Mouse (Mus musculus) kidney, adult 11 months (tissue): ENCODE data around the gene Tmem165.

Experiments
- DNase-seq: peaks from one replicate; pipeline ENCODE4 v3.0.0; 2022

Tmem165 gene

DNA sequence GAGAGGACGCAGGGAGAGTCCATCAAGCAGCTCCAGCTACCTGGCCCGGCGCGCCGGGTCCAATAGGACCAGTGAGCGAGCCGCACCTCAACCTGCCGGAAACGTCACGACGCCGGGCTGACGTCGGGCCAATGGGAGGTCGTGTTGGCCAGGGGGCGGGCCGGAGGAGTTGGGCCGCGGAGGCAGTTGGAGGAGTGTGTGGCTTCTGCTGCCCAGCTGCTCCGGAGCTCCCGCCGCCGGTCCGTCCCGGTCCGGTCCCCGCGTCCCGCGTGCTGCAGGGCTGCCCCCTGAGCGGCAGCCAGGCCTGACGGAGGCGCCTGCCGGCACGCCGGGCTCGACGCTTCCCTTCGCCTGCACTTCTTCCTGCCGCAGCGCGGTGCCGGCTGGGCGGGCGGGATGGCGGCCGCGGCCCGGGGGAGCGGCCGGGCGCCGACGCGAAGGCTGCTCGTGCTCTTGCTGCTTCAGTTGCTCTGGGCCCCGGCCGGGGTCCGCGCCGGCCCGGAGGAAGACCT lies at the start of gene Tmem165:
TSS of gene Tmem165 (plus strand) at position 131 of the 512 bp plus-strand sequence.
- peak; percentile 93 for DNase-seq

DNA sequence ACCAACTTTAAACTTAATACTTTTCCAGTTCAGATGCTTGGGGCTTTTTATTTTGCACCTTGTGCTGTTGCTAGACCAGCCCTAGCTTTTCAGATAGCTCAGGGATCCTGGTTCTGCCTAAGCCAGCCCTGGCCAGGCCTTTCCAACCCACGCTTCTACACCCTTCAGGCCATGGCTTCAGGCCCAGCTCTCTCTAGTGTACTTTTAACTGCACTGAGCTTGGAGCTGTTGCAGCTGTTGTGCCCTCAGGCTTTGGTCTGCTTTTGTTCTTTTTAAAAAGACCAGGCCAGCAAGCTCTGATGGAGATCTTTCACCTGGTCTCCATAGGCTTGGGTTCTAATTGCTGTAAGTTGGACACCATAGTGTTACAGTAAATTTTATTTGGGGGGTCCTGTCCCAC lies 48.0 kb upstream of the Tmem165 start:
- DNase-seq: no peak

DNA sequence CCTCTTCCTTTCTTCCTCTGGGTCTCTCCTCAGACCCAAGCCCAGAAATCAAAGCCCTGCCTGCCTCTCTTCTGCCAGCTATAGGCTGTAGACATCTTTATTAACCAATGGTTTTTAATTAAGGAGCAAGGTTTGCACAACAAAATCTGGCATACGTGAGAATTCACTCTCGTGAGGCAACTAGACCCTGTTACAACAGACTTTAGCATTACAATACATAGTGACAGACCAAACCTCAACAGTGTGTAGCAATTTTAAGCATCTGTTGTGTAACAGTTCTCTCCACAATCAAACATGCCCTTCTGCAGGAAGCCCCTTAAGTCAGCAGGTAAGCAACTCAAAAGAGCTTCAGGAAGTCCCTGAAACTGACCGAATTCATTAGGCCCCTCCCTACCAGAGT lies 47.4 kb upstream of the Tmem165 start:
- no peak for DNase-seq

DNA sequence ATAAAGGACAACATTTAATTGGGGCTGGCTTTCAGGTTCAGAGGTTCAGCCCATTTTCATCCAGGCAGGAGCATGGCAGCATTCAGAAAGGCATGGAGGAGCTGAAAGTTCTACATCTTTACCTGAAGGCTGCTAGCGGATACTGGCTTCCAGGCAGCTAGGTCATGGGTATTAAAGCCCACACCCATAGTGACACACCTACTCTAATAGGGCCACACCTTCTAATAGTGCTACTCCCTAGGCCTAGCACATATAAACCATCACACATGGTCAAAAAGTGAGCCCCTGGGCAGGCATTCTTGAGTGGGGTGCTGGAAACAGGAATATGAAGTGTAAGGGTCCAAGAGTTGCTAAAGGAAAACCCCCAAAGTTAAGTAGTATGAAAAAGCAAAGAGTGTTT lies 46.1 kb upstream of the Tmem165 start:
- DNase-seq: no peak

DNA sequence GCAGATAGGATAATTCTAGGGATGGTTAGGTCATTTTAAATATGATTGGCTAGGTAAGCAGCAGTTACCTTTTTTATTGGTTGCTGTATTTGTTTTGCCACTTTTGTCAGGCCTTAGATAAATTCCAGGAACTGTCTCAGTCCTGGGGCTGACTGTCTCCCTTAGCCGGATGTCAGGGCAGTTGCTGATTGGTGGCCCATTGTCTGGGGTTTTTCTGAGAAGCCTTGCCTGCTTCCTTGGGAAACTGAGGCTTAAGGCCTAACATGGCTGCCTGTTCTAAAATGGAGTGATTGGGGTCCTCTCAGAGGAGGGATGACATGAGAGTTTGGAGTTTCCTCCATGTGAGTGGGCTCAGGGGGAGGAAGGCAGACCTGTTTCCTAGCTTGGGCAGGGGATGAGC lies 45.6 kb upstream of the Tmem165 start:
- DNase-seq: no peak

DNA sequence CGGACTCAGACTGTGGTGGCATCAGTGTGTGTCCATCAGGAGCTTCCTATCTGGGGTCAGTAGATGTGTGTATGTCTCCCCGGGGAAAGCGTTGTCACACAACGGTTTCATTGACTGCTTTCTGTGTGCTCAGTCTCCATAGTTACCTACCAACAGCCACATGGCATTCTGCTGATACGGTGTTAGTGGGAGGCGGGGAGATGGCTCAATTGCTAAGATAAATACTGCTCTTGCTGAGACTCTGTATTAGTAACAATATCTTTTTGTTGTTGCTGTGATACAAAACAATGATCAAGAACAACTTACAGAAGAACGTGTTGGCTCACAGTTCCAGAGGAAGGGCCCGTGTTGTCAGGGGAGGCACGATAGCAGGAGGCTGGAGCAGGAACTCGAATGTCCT lies 45.2 kb upstream of the Tmem165 start:
- no peak for DNase-seq

DNA sequence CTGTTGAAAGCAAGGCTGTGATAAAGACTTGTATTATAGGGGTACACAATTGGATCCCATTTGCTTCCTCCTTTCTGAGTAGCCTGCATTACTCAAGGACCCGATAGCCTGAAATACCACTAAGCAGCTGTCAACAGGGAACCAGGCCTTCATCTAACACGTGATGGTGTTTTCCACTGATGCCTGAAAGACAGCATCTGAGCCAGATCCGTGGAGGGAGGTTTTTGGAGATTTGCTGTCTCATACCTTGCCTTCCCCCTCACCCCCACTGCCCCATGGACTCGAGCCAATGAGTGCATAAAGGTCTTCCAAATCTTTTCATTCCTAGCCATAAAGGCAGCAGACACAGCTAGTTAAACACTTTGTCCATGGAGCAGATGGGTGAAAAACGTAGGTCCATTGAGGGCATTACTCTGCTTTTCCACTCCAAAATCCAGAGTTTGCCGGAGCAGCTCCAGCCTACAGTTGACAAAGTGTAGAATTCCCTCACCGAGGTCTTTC lies 44.5 kb upstream of the Tmem165 start:
- DNase-seq: no peak

DNA sequence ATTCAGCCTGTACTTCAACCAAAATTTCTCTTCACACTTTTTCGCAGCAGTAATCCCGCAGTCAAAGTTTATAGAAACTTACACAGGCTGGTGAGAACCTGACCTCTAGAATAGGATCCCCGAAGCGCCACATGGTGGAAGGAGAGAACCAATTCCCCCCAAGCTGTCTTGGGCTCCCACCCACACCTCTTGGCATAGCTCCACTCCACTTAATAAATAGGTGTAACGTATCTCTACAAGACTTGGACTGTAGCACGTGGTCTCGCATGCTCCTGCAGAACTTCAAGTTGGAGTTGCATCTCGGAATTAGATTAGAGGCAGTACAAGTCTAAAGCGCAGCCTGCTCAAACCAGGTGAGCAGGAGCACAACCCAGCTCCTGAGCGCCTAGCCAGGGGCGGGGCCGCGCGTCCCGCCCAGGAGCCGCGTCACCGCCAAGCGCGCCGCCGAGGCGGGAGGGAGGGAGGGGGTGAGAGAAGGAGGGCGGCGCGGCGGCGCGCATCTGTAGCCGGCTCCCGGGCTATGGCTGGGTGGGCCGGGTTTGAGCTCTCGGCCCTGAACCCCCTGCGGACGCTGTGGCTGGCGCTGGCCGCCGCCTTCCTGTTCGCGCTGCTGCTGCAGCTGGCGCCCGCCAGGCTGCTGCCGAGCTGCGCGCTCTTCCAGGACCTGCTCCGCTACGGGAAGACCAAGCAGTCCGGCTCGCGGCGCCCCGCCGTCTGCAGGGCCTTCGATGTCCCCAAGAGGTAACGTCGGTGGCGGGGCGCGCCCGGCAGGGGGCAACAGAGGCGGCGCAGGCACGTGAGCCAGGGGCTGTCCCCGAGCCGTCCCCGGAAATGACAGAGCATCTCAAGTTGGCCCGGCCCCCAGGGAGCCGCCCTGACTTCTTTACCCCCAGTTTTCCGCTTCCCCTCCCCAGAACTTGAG lies 43.6 kb upstream of the Tmem165 start, which contains the start of gene Srd5a3:
TSS of gene Srd5a3 (plus strand) at position 464 of the 922 bp plus-strand sequence.
- DNase-seq: peak; percentile 96

DNA sequence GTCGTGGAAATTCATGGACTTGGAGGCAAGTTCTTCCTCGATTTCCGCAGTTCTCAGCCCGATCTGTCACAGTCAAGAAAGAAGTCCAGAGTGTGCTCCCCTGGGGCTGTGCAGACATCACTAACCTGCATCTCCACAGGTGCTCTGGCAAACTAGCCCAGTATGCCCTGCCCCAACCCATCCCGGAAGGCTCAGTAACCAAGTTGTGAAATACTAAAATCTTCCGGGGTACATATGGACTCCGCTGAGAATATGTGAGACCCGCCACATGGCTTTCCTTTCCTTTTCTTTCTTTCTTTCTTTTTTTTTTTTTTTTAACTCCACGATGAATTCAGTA lies 43.0 kb upstream of the Tmem165 start:
- DNase-seq: no peak

DNA sequence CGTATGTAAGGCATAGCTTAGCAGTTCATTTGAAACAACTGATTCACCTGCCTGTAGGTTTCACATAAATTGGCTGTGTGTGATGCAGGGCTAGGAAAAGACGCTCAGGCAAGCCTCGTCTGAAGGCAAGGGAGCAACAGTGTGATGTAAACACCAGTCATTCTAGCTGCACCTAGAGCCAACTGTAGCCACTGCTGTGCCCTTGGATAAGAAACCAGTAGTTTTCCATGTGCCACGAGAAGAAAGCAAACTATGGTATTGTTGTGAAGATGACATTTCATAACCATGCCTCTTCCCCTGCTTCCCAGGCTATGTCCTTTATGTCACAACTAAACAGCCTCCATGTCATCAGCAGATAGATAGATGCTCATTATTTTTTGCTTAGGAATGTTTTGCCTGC lies 40.3 kb upstream of the Tmem165 start:
- DNase-seq: no peak

DNA sequence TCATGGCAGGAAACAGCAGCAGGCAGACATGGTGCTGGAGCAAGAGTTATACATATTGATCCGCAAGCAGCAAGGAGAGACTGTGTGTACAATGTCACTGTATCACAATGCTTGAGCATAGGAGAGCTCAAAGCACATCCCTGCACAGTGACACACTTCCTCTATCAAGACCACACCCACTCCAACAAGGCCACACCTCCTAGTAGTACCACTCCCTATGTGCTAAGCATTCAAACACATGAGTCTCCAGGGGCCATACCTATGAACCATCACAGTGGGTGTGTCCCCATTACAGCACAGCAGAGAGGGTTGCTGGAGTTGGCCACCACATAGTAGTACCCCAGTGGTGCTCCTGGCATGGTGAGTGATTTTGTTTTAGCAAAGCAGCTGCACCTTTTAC lies 37.3 kb upstream of the Tmem165 start:
- DNase-seq: no peak

DNA sequence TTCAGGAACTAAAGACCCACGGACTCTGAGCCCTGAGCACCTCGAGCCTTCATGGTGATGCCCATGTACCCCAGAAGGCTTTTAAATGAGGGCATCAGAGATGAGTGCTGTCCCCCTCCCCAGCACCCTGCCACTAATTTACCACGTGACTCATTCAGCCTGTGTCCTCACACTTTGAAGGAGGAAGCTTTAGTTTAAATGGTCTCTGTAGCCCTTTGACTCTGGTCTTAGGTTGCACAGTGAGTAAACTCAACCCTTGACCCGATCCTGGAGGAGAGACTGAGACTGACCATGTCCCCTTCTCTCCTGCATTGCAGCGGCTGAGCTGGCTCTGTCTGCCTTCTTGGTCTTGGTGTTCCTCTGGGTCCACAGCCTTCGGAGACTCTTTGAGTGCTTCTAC lies 34.2 kb upstream of the Tmem165 start:
- DNase-seq: no peak

DNA sequence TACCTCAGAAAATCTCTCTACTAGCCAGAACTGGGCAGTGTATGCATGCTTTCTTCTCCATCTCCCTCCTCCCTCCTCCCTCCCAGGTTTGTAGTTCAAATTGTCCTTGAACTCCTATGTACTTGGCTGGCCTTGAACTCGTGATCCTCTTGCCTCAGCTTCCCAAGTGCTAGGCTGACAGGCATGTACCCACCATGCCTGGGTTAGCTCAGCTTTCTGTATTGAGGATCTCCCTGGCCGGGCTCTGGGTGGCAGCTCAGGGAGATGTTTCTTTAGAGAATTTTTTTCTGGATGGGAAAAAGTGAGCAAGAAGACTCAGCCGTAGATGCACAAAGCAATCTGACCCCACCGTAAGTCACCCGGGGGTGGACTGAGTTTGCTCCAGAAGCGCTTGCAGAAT lies 30.7 kb upstream of the Tmem165 start:
- no peak for DNase-seq

DNA sequence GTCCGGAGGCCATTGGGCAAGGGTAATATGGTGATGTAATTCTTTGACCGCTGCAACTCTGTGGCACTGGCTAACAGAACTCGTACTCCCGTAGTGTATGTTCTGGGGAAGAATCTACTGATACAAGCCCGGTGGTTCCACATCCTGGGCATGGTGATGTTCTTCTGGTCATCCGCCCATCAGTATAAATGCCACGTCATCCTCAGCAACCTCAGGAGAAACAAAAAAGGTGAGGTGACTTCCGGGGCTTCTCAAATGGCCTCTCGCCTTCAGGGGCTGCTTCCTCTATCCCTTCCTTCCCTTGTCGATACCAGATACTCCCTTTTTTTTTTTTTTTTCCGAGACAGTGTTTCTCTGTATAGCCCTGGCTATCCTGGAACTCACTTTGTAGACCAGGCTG lies 30.2 kb upstream of the Tmem165 start:
- DNase-seq: no peak

DNA sequence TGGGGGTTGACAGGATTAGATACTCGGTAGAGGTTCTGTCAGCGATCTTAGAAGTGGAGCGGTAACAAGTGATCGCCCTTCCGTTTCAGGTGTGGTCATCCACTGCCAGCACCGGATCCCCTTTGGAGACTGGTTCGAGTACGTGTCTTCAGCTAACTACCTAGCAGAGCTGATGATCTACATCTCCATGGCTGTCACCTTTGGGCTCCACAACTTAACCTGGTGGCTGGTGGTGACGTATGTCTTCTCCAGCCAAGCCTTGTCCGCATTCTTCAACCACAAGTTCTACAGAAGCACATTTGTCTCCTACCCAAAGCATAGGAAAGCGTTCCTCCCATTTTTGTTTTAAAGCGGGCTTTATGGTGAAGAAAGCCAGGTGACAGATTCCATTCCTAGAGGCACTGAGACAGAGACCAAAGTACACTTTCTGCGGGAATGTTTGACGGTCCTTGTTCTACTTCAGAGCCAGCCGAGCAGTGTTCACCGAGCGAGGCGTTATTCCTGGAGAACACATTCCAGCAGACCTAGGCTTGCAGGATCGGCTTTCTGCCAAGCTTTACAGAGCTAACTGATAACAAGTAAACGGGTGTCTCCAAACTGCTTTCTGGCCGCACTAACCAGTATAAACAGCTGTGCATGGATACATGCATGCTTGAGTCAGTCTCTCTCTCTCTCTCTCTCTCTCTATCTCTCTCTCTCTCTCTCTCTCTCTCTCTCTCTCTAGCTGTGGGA lies 29.1 kb upstream of the Tmem165 start:
- DNase-seq: peak; percentile 11

DNA sequence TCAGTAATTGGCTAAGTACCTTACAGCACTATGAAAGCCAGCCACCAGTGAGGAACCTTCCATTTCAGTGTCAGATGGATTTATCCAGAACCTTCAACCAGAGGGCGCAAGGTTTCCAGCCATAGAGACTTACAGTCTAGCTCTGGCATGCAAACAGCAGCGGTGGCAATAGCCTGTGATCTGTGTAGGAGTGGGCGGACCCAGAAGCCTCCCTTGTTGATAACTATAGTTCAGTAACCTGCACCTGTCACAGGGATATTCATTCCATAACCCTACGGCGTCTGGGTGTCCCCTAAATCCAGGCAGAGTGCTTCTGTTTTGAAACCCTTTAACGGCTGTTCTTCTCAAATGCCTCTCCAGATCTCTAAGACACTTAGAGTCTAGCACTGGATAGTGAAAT lies 24.1 kb upstream of the Tmem165 start:
- no peak for DNase-seq

DNA sequence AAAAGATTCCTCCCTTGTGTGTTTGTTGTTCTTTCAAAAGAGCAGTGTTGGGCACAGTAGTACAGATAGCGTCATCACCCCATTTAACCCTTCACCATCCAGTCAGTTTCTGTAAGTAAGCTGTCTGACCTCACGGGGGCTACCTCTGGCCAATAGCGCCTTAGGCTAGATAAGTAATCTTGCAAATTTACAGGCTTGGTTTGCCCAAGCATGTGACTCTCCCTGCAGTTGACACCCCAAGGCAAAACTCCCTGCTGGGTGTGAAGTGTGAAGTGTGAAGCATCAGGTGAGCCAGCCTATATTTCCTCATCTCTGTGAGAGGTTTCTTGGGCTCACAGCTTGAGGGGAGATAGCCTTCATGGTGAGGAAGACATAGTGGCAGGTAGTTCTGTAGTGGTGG lies 23.6 kb upstream of the Tmem165 start:
- no peak for DNase-seq

DNA sequence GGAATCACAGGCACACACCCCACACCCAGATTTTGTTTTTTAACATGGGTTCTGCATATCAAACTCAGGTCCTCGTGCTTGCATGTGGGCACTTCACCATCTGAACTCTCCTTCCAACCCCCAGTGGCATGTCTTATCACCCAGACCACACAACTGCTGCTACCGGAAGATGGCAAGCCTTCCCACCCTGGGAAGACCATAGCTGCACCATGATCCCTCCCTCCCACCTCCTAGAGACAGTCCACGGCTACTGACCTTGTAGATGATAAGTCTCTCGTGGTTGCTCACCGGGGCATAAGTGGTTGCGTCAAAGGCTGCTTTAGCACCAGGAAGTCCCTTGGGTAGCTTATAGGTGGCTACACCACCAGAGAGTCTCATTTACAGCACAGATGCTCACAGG lies 22.2 kb upstream of the Tmem165 start:
- DNase-seq: no peak

DNA sequence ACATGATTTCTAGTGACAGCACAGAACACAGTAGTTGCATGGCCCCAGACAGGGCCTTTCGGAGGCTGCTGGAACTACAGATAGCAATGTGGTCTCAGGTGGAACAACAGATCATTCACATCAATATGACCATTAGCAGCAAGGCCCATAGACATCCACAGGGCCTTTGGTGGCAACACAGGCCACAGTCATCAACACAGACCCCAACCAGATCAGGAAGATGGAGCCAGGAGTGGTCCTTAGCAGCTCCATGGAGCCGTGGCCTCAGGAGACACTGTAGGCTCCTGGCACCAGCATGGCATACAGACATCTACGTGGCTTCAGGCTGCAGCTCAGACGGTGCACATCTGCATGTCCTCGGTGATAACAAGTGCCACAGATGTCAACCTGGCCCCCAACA lies 20.8 kb upstream of the Tmem165 start:
- DNase-seq: no peak

DNA sequence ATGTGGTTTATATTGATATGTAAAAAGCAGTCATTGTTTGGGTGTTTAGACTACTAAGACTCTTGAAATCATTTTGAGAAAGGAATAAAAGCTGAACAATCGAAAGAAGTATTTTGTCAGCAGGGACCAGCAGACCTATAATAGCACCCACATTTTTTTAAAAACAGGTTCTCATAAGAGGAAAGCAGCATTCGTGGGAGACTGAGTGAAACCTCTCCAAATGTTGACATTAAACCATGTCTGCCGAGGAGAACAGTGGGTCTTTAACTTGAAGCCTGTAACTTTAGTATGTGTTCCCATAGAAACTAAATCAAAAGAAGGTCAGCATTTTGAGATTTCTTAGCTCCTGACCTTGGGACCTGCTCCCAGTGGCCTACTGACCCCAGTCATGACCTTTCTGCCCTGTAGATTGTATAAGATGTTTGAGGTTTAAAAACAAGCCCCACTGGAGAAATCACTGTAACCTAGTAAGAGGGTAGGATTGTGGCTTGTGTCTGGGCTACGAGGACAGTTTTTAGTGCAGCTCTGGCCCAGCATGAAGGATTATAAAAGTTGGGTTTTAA lies 19.8 kb upstream of the Tmem165 start:
- no peak for DNase-seq

DNA sequence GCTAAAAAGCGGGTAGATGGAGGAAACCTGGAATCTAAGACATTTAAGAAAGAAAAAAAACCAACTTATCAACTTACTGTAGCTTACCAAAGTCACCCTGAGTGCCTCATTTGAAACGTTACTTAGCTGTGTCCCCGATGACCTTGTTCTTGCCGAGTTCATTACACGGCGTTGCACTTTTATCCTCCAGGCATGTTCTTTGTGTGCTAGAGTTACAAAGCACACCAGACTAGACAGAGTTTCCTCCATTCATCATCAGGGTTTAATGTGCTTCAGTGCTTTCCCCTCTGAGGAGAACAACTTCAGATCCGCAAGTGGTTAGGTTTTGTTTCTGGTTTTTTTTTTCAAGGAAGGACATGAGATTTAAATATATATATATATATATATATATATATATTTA lies 18.9 kb upstream of the Tmem165 start:
- no peak for DNase-seq

DNA sequence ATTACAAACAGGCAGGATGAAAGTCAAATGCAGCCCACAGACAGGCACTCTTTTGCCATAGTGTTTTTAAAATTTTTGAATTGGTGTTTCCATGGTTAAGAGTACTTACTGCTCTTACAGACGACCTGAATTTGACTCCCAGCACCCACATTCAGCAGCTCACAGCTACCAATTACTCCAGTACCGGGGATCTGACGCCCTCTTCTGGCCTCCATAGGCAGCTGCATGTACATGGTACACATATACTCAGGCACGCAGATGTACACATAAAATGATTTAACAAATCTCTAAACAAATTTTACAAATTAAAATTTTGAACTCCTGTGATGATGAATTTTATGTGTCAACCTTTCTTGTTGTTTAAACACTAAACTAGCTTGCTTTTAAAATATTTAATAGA lies 13.2 kb upstream of the Tmem165 start:
- DNase-seq: no peak

DNA sequence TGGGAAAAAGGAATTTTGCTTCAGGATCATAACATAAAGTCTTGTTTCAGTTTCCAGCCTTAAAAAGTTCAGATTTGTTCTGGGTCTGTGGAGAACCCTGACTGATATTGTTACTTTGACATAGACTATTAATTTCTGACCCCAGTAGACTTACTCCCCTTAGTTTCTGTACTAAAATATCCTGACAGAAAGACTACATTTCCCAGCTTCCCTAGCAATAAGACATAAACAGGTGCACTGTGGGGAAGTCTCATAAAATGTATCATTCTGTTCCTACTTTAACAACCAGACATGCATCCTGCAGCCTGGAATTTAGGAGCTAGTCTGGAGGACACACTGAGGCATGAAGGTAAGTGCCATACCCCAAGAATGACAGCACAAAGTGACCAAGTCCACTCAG lies 12.6 kb upstream of the Tmem165 start:
- no peak for DNase-seq

DNA sequence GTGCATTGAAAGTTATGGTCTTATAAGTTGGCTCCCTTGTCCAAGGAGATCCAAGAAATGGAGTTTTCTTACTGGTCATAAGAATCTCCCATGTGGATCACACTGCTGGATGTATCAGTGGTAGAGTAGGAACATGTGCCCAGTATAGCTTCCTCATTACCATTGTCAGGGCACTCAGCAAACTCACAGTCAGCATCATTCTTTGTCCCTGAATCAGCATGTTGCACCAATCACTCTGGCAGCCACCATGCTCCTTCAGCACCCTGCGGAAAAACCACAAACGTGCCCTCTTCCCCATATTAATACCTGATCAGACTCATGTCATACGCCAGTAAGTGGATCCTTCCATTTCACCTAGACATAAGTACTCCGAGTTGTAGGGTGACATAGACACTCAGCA lies 8.6 kb upstream of the Tmem165 start:
- DNase-seq: no peak
